Mouse (Mus musculus) limb, embryonic 13.5 days (tissue): ENCODE data around the gene Ccdc106. TPM values are rescaled to one million over a fixed set of nuclear protein-coding genes. Genes with fewer than 3 reads are reported as not detected.
"Not testable (repeated sequence)": the region's sequence is repeated elsewhere in the genome, so short reads cannot be mapped to it uniquely, and the experiment has no call there.

Experiments
- ATAC-seq: fragments of 200-750 bp; cut with Nextera tagmentation; 2 replicates; pipeline ENCODE4 v1.8.0; 2017; ENCODE audit warnings: low read depth, moderate number of reproducible peaks, moderate TSS enrichment; ENCODE audit not compliant: low FRiP score
- H3K27ac ChIP-seq: fragments of 300-500 bp; sonication (generic); 2 replicates; pipeline ENCODE4 v1.5.1; 2015; ENCODE audit warnings: inconsistent platforms, mild to moderate bottlenecking, moderate library complexity
- H3K27me3 ChIP-seq: fragments of 300-500 bp; sonication (generic); 2 replicates; pipeline ENCODE4 v1.6.1; 2015; ENCODE audit warnings: mild to moderate bottlenecking, inconsistent platforms
- H3K36me3 ChIP-seq: fragments of 300-500 bp; sonication (generic); 2 replicates; pipeline ENCODE4 v1.6.1; 2015; ENCODE audit warnings: inconsistent platforms, mild to moderate bottlenecking, moderate library complexity
- H3K4me1 ChIP-seq: fragments of 300-500 bp; sonication (generic); 2 replicates; pipeline ENCODE4 v1.6.1; 2015; ENCODE audit warnings: inconsistent platforms
- H3K4me2 ChIP-seq: fragments of 300-500 bp; sonication (generic); replicated peaks from 2 replicates; pipeline ENCODE4 v1.6.1; 2015; ENCODE audit warnings: inconsistent platforms, mild to moderate bottlenecking, moderate library complexity
- H3K4me3 ChIP-seq: fragments of 300-500 bp; sonication (generic); 2 replicates; pipeline ENCODE4 v1.5.1; 2015; ENCODE audit warnings: moderate library complexity, mild to moderate bottlenecking, inconsistent platforms
- H3K9ac ChIP-seq: fragments of 300-500 bp; sonication (generic); 2 replicates; pipeline ENCODE4 v1.6.1; 2015; ENCODE audit warnings: mild to moderate bottlenecking, inconsistent platforms
- H3K9me3 ChIP-seq: fragments of 300-500 bp; sonication (generic); 2 replicates; pipeline ENCODE4 v1.6.1; 2016; ENCODE audit warnings: inconsistent platforms
- WGBS: fragments of 180-500 bp; shearing (Covaris S2); methylation state at CpG from one replicate; pipeline ENCODE4 v1.1.7; 2015; 5-methylcytosine and 5-hydroxymethylcytosine counted together
- polyA plus RNA-seq: library from polyadenylated mRNA; unstranded; fragments of >200 nt; fragmentation: Nextera tagmentation; extraction: Ambion mirVana; gene quantifications from 2 replicates; pipeline ENCODE4 v1.2.1, GENCODE M21; 2015

The Ccdc106 gene
- polyA plus RNA-seq, 1 experiment from 2014 or later, result 44.9 TPM

GRCm38 (mm10) chr7:5017352-5017751 is 3.0 kb upstream of the Ccdc106 start:
- Histone ChIP-seq H3K9me3 (no peaks in the 10 kb centered on the region), H3K27me3 (no peaks in the 10 kb centered on the region), H3K9ac (no peak overlapping the region), H3K4me3 (no peak overlapping the region), H3K4me2 (no peak overlapping the region), H3K36me3 (peaks cover 33% of the 10 kb centered on the region), H3K27ac (no peak overlapping the region), H3K4me1 (peaks cover 27% of the 10 kb centered on the region)
- ATAC-seq, result no peak
- 91% methylated on average over 16 of the region's 16 CpGs for WGBS

- ATAC-seq, result no peak
- Histone ChIP-seq H3K4me2 (no peak overlapping the region), H3K9ac (no peak overlapping the region), H3K4me3 (no peak overlapping the region), H3K4me1 (peaks cover 27% of the 10 kb centered on the region), H3K9me3 (no peaks in the 10 kb centered on the region), H3K36me3 (peaks cover 33% of the 10 kb centered on the region), H3K27ac (no peak overlapping the region), H3K27me3 (no peaks in the 10 kb centered on the region)
- 97% methylated on average over 21 of the region's 21 CpGs for WGBS
Measured at GRCm38 (mm10) chr7:5017931-5018330, 2.4 kb upstream of the Ccdc106 start.

GRCm38 (mm10) chr7:5019576-5019975 is 777 bp upstream of the Ccdc106 start:
- Histone ChIP-seq H3K4me3 (peak overlapping the region; percentile 85), H3K27ac (peak overlapping the region; percentile 97), H3K36me3 (peaks cover 46% of the 10 kb centered on the region), H3K9ac (peak overlapping the region; percentile 97), H3K4me2 (peak overlapping the region; percentile 91), H3K4me1 (peaks cover 21% of the 10 kb centered on the region)
- 26% methylated on average over 8 of the region's 8 CpGs for WGBS
- not testable (repeated sequence) for ATAC-seq, H3K9me3 ChIP-seq, H3K27me3 ChIP-seq

- WGBS, result 0% methylated on average over 10 of the region's 15 CpGs
- H3K4me3 ChIP-seq, result peak overlapping the region; percentile 85
- no peaks in the 10 kb centered on the region for H3K27me3 ChIP-seq
- ATAC-seq, result no peak
- peak overlapping the region; percentile 97 for H3K9ac ChIP-seq
- peaks cover 21% of the 10 kb centered on the region for H3K4me1 ChIP-seq
- H3K4me2 ChIP-seq, result peak overlapping the region; percentile 91
- H3K36me3 ChIP-seq, result peaks cover 57% of the 10 kb centered on the region
- H3K9me3 ChIP-seq, result no peaks in the 10 kb centered on the region
- peak overlapping the region; percentile 97 for H3K27ac ChIP-seq
Measured at GRCm38 (mm10) chr7:5020685-5021084, 332 bp downstream of the Ccdc106 start.

- H3K9me3 ChIP-seq, result no peaks in the 10 kb centered on the region
- H3K36me3 ChIP-seq, result peaks cover 62% of the 10 kb centered on the region
- H3K9ac ChIP-seq, result peak overlapping the region; percentile 97
- H3K4me1 ChIP-seq, result peaks cover 17% of the 10 kb centered on the region
- H3K27ac ChIP-seq, result peak overlapping the region; percentile 97
- peak overlapping the region; percentile 85 for H3K4me3 ChIP-seq
- ATAC-seq, result no peak
- no peaks in the 10 kb centered on the region for H3K27me3 ChIP-seq
- H3K4me2 ChIP-seq, result peak overlapping the region; percentile 91
- WGBS, result 46% methylated on average over 5 of the region's 5 CpGs
Measured at GRCm38 (mm10) chr7:5021197-5021596, 844 bp downstream of the Ccdc106 start.

- no peak for ATAC-seq
- Histone ChIP-seq H3K36me3 (peaks cover 98% of the 10 kb centered on the region), H3K9me3 (peaks cover 55% of the 10 kb centered on the region), H3K4me3 (no peak overlapping the region), H3K4me1 (no peaks in the 10 kb centered on the region), H3K27ac (no peak overlapping the region), H3K4me2 (no peak overlapping the region), H3K27me3 (no peaks in the 10 kb centered on the region), H3K9ac (no peak overlapping the region)
- 94% methylated on average over 22 of the region's 22 CpGs for WGBS
Measured at GRCm38 (mm10) chr7:5029543-5029942, 9.2 kb downstream of the Ccdc106 start.

GRCm38 (mm10) chr7:5029946-5030345 is 9.6 kb downstream of the Ccdc106 start:
- Histone ChIP-seq H3K27ac (no peak overlapping the region), H3K36me3 (peaks cover 98% of the 10 kb centered on the region), H3K4me1 (no peaks in the 10 kb centered on the region), H3K4me3 (no peak overlapping the region), H3K4me2 (no peak overlapping the region), H3K9ac (no peak overlapping the region), H3K27me3 (no peaks in the 10 kb centered on the region), H3K9me3 (peaks cover 55% of the 10 kb centered on the region)
- 90% methylated on average over 21 of the region's 21 CpGs for WGBS
- no peak for ATAC-seq

- H3K36me3 ChIP-seq, result peaks cover 98% of the 10 kb centered on the region
- no peak overlapping the region for H3K9ac ChIP-seq
- H3K27me3 ChIP-seq, result no peaks in the 10 kb centered on the region
- 85% methylated on average over 63 of the region's 63 CpGs for WGBS
- no peak for ATAC-seq
- H3K4me2 ChIP-seq, result no peak overlapping the region
- H3K4me1 ChIP-seq, result no peaks in the 10 kb centered on the region
- H3K4me3 ChIP-seq, result 0 out of 2 replicates have a peak overlapping the region, but pooled peaks have one; percentile 3
- no peak overlapping the region for H3K27ac ChIP-seq
- H3K9me3 ChIP-seq, result peaks cover 59% of the 10 kb centered on the region
Measured at GRCm38 (mm10) chr7:5030554-5031275, 10.4 kb downstream of the Ccdc106 start.

- Histone ChIP-seq H3K9me3 (peaks cover 66% of the 10 kb centered on the region), H3K36me3 (peaks cover 98% of the 10 kb centered on the region), H3K27ac (no peak overlapping the region), H3K4me2 (no peak overlapping the region), H3K9ac (no peak overlapping the region), H3K4me3 (no peak overlapping the region), H3K4me1 (no peaks in the 10 kb centered on the region), H3K27me3 (no peaks in the 10 kb centered on the region)
- 81% methylated on average over 43 of the region's 46 CpGs for WGBS
- no peak for ATAC-seq
Measured at GRCm38 (mm10) chr7:5031496-5031895, 11.1 kb downstream of the Ccdc106 start.

- Histone ChIP-seq H3K36me3 (peaks cover 83% of the 10 kb centered on the region), H3K4me2 (no peak within 1 kb of the TSS), H3K4me3 (no peak within 1 kb of the TSS), H3K27me3 (no peaks in the 10 kb centered on the region), H3K4me1 (no peaks in the 10 kb centered on the region), H3K27ac (0 out of 2 replicates have a peak within 1 kb of the TSS, but pooled peaks have one; percentile 1), H3K9me3 (peaks cover 67% of the 10 kb centered on the region), H3K9ac (no peak within 1 kb of the TSS)
- no peak for ATAC-seq
- 95% methylated on average over 3 of the region's 3 CpGs for WGBS
Measured at GRCm38 (mm10) chr7:5033818-5034217, 13.5 kb downstream of the Ccdc106 start, which contains the start of gene 4632433K11Rik. Gene 4632433K11Rik, plus strand, starts transcription at chr7:5034118.

- no peak overlapping the region for H3K9ac ChIP-seq
- 0 out of 2 replicates have a peak, but pooled peaks cover 2% of the 10 kb centered on the region for H3K4me1 ChIP-seq
- H3K4me3 ChIP-seq, result no peak overlapping the region
- no peak for ATAC-seq
- H3K27ac ChIP-seq, result no peak overlapping the region
- no peaks in the 10 kb centered on the region for H3K27me3 ChIP-seq
- no peak overlapping the region for H3K4me2 ChIP-seq
- WGBS, result 95% methylated on average over 17 of the region's 17 CpGs
- peaks cover 49% of the 10 kb centered on the region for H3K9me3 ChIP-seq
- H3K36me3 ChIP-seq, result peaks cover 68% of the 10 kb centered on the region
Measured at GRCm38 (mm10) chr7:5035628-5036027, 15.3 kb downstream of the Ccdc106 start.

GRCm38 (mm10) chr7:5036136-5036535 is 15.8 kb downstream of the Ccdc106 start:
- Histone ChIP-seq H3K4me1 (0 out of 2 replicates have a peak, but pooled peaks cover 2% of the 10 kb centered on the region), H3K9me3 (peaks cover 44% of the 10 kb centered on the region), H3K9ac (no peak overlapping the region), H3K27me3 (no peaks in the 10 kb centered on the region), H3K4me2 (no peak overlapping the region), H3K27ac (no peak overlapping the region), H3K4me3 (no peak overlapping the region), H3K36me3 (peaks cover 65% of the 10 kb centered on the region)
- WGBS, result 93% methylated on average over 9 of the region's 9 CpGs
- no peak for ATAC-seq
